Mouse (Mus musculus) heart, embryonic 16.5 days (tissue): ENCODE results near the gene Syngr1. TPM values are rescaled to one million over a fixed set of nuclear protein-coding genes. Genes with fewer than 3 reads are reported as not detected.
A peak's percentile ranks its signal among the peaks of the same experiment; 100 is the strongest.

ENCODE experiments used
- ATAC-seq: fragments of 200-750 bp; cut with Nextera tagmentation; replicated peaks from 2 replicates; pipeline ENCODE4 v1.8.0; 2017; ENCODE audit warnings: moderate number of reproducible peaks; ENCODE audit not compliant: insufficient read depth, low FRiP score; ENCODE audit errors: extremely low read depth
- H3K27ac ChIP-seq: fragments of 300-500 bp; sonication (generic); 2 replicates; pipeline ENCODE4 v1.5.1; 2014; ENCODE audit warnings: mild to moderate bottlenecking, low read length, control low read depth, moderate library complexity
- H3K27me3 ChIP-seq: fragments of 300-500 bp; sonication (generic); 2 replicates; pipeline ENCODE4 v1.6.1; 2014; ENCODE audit warnings: low read length, mixed read lengths; ENCODE audit not compliant: control insufficient read depth, insufficient read depth
- H3K36me3 ChIP-seq: fragments of 300-500 bp; sonication (generic); 2 replicates; pipeline ENCODE4 v1.6.1; 2014; ENCODE audit not compliant: control insufficient read depth, insufficient read depth
- H3K4me1 ChIP-seq: fragments of 300-500 bp; sonication (generic); 2 replicates; pipeline ENCODE4 v1.6.1; 2014; ENCODE audit warnings: low read length, mixed read lengths; ENCODE audit not compliant: control insufficient read depth, insufficient read depth
- H3K4me2 ChIP-seq: fragments of 300-500 bp; sonication (generic); 2 replicates; pipeline ENCODE4 v1.6.1; 2014; ENCODE audit warnings: low read depth, mild to moderate bottlenecking, control low read depth, low read length
- H3K4me3 ChIP-seq: fragments of 300-500 bp; sonication (generic); 2 replicates; pipeline ENCODE4 v1.5.1; 2014; ENCODE audit warnings: mild to moderate bottlenecking, control low read depth, low read length
- H3K9ac ChIP-seq: fragments of 300-500 bp; sonication (generic); 2 replicates; pipeline ENCODE4 v1.6.1; 2014; ENCODE audit warnings: low read length, control low read depth
- H3K9me3 ChIP-seq: fragments of 300-500 bp; sonication (generic); replicated peaks from 2 replicates; pipeline ENCODE4 v1.6.1; 2016; ENCODE audit warnings: low read length; ENCODE audit not compliant: control insufficient read depth
- WGBS: fragments of 180-500 bp; shearing (Covaris S2); extraction: QIAGEN DNeasy Blood & Tissue Kit; methylation state at CpG from one replicate; pipeline ENCODE4 v1.1.7; 2014; 5-methylcytosine and 5-hydroxymethylcytosine counted together
- polyA plus RNA-seq: library from polyadenylated mRNA; unstranded; fragments of >200 nt; fragmentation: Nextera tagmentation; extraction: Ambion mirVana; gene quantifications from 2 replicates; pipeline ENCODE4 v1.2.1, GENCODE M21; 2015

Gene Syngr1
- polyA plus RNA-seq, 1 experiment from 2014 or later, result 61.2 TPM

GRCm38 (mm10) chr15:80051782-80052181, 39.4 kb upstream of the Syngr1 start:
- no peaks in the 10 kb centered on the region for H3K27me3 ChIP-seq
- H3K4me2 ChIP-seq, result no peak overlapping the region
- H3K4me3 ChIP-seq, result no peak overlapping the region
- H3K9me3 ChIP-seq, result 0 out of 2 replicates have a peak, but pooled peaks cover 2% of the 10 kb centered on the region
- ATAC-seq, result 0 out of 2 replicates have a peak, but pooled peaks have one; percentile 23
- peaks cover 33% of the 10 kb centered on the region for H3K4me1 ChIP-seq
- 71% methylated on average over 9 of the region's 9 CpGs for WGBS
- no peak overlapping the region for H3K9ac ChIP-seq
- no peaks in the 10 kb centered on the region for H3K36me3 ChIP-seq
- H3K27ac ChIP-seq, result peak overlapping the region; percentile 84

GRCm38 (mm10) chr15:80053381-80054033, 37.6 kb upstream of the Syngr1 start:
- Histone ChIP-seq H3K9me3 (0 out of 2 replicates have a peak, but pooled peaks cover 2% of the 10 kb centered on the region), H3K4me2 (no peak overlapping the region), H3K27ac (no peak overlapping the region), H3K4me3 (no peak overlapping the region), H3K36me3 (no peaks in the 10 kb centered on the region), H3K4me1 (peaks cover 22% of the 10 kb centered on the region), H3K9ac (peak overlapping the region; percentile 35; the same call in 1 of the 2 replicates), H3K27me3 (no peaks in the 10 kb centered on the region; the same call in 1 of the 2 replicates)
- no peak for ATAC-seq
- WGBS, result 74% methylated on average over 8 of the region's 8 CpGs

GRCm38 (mm10) chr15:80054034-80054710, 37.0 kb upstream of the Syngr1 start:
- no peaks in the 10 kb centered on the region; the same call in 1 of the 2 replicates for H3K27me3 ChIP-seq
- H3K4me2 ChIP-seq, result no peak overlapping the region
- ATAC-seq, result 0 out of 2 replicates have a peak, but pooled peaks have one; percentile 19
- H3K36me3 ChIP-seq, result no peaks in the 10 kb centered on the region
- 38% methylated on average over 7 of the region's 7 CpGs for WGBS
- peak overlapping the region; percentile 2 for H3K27ac ChIP-seq
- peak overlapping the region; percentile 35; the same call in 1 of the 2 replicates for H3K9ac ChIP-seq
- H3K4me1 ChIP-seq, result peaks cover 18% of the 10 kb centered on the region
- H3K9me3 ChIP-seq, result 0 out of 2 replicates have a peak, but pooled peaks cover 2% of the 10 kb centered on the region
- H3K4me3 ChIP-seq, result no peak overlapping the region

GRCm38 (mm10) chr15:80058151-80058550, 33.0 kb upstream of the Syngr1 start:
- WGBS, result 92% methylated on average over 7 of the region's 7 CpGs
- Histone ChIP-seq H3K9ac (no peak overlapping the region), H3K27me3 (no peaks in the 10 kb centered on the region; the same call in 1 of the 2 replicates), H3K9me3 (no peaks in the 10 kb centered on the region; the same call in 1 of the 2 replicates), H3K36me3 (no peaks in the 10 kb centered on the region), H3K27ac (no peak overlapping the region), H3K4me3 (no peak overlapping the region), H3K4me2 (no peak overlapping the region), H3K4me1 (peaks cover 11% of the 10 kb centered on the region)
- no peak for ATAC-seq

GRCm38 (mm10) chr15:80059606-80060005, 31.5 kb upstream of the Syngr1 start:
- Histone ChIP-seq H3K4me2 (no peak overlapping the region), H3K27ac (no peak overlapping the region), H3K9ac (no peak overlapping the region), H3K27me3 (no peaks in the 10 kb centered on the region; the same call in 1 of the 2 replicates), H3K36me3 (no peaks in the 10 kb centered on the region), H3K4me1 (peaks cover under 1% of the 10 kb centered on the region; the same call in 1 of the 2 replicates), H3K9me3 (no peaks in the 10 kb centered on the region; the same call in 1 of the 2 replicates), H3K4me3 (no peak overlapping the region)
- 64% methylated on average over 7 of the region's 7 CpGs for WGBS
- ATAC-seq, result no peak

- WGBS, result 93% methylated on average over 8 of the region's 8 CpGs
These were observed 30.6 kb upstream of the Syngr1 start for GRCm38 (mm10) chr15:80060356-80061070.

GRCm38 (mm10) chr15:80061071-80061550, 30.0 kb upstream of the Syngr1 start:
- H3K36me3 ChIP-seq, result no peaks in the 10 kb centered on the region
- H3K27ac ChIP-seq, result no peak overlapping the region
- H3K27me3 ChIP-seq, result no peaks in the 10 kb centered on the region; the same call in 1 of the 2 replicates
- H3K4me3 ChIP-seq, result no peak overlapping the region
- ATAC-seq, result no peak
- no peak overlapping the region for H3K9ac ChIP-seq
- 74% methylated on average over 4 of the region's 4 CpGs for WGBS
- no peaks in the 10 kb centered on the region; the same call in 1 of the 2 replicates for H3K9me3 ChIP-seq
- H3K4me2 ChIP-seq, result no peak overlapping the region
- no peaks in the 10 kb centered on the region for H3K4me1 ChIP-seq

More at GRCm38 (mm10) chr15:80060356-80061070, 30.6 kb upstream of the Syngr1 start:
- Histone ChIP-seq H3K27me3 (no peaks in the 10 kb centered on the region; the same call in 1 of the 2 replicates), H3K27ac (no peak overlapping the region), H3K4me3 (no peak overlapping the region), H3K9ac (no peak overlapping the region), H3K9me3 (no peaks in the 10 kb centered on the region; the same call in 1 of the 2 replicates), H3K36me3 (no peaks in the 10 kb centered on the region), H3K4me2 (no peak overlapping the region), H3K4me1 (no peaks in the 10 kb centered on the region)
- ATAC-seq, result no peak

- Histone ChIP-seq H3K36me3 (no peaks in the 10 kb centered on the region), H3K27ac (no peak overlapping the region), H3K9ac (no peak overlapping the region), H3K9me3 (no peaks in the 10 kb centered on the region; the same call in 1 of the 2 replicates), H3K4me3 (no peak overlapping the region), H3K27me3 (no peaks in the 10 kb centered on the region; the same call in 1 of the 2 replicates), H3K4me2 (no peak overlapping the region), H3K4me1 (no peaks in the 10 kb centered on the region)
- no peak for ATAC-seq
- WGBS, result 61% methylated on average over 9 of the region's 9 CpGs
These were observed 28.8 kb upstream of the Syngr1 start for GRCm38 (mm10) chr15:80062339-80062738.
